8 mouse cellular contexts compared by ENCODE assay signal in the genomic region with DNA sequence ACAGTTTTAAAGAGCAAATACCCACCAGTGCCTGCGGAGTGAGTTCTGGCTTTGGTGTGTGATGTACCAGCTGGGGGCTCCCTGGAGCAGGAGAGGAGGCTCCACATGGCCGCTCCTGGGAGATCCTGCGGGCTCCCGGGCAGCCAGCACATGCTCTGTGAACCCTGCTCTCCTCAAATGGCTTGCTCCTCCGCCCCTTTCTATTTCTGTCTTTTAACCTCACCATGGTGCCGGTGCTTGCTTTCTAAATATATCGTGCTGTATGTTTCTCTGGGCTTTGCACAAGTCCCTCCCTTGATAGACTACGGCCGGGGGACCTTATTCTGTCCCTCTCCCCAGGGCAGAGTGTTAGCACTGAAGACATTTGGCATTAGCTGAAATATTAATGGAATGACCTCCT. TPM values are rescaled to one million over a fixed set of nuclear protein-coding genes. Genes with fewer than 3 reads are reported as not detected.
DNase-seq lines count a peak whose midpoint lies in the region; ATAC-seq and TF ChIP-seq lines count a peak whose summit lies in the region.

No protein-coding gene starts in this region.

- no peak overlapping the region for H3K4me3 ChIP-seq in midbrain, embryonic 13.5 days (replicated peaks)
- H3K4me3 ChIP-seq in midbrain, embryonic 15.5 days, result no peak overlapping the region
- H3K4me3 ChIP-seq in cortical plate, adult 2 months (ENCODE audit: insufficient read depth, low read length), result no peak overlapping the region
- no peak overlapping the region for H3K4me3 ChIP-seq in hindbrain, embryonic 10.5 days

- no peak for ATAC-seq in midbrain, embryonic 13.5 days
- ATAC-seq in midbrain, embryonic 15.5 days (replicated peaks), result no peak

- TF ChIP-seq CTCF in cortical plate, adult 2 months (IDR thresholded peaks at IDR 0.05; ENCODE audit: extremely low read depth, insufficient read depth, low read length), result peak; percentile 18; the same call in 1 of the 2 replicates

- peak; percentile 79 for DNase-seq in heart, postnatal 4 days
- peak; percentile 90 for DNase-seq in skeletal muscle tissue, adult 2 months (ENCODE audit: low read depth, low spot score)
- DNase-seq in hindbrain, embryonic 10.5 days (ENCODE audit: low spot score), result no peak
- DNase-seq in right cerebral cortex, postnatal 4 days, result no peak
- DNase-seq in urinary bladder, postnatal 36 days (ENCODE audit: low spot score in 2 of 2), result no peak

- H3K27me3 ChIP-seq in midbrain, embryonic 13.5 days, result no peaks in the 10 kb centered on the region
- no peaks in the 10 kb centered on the region for H3K27me3 ChIP-seq in midbrain, embryonic 15.5 days (replicated peaks)
- no peaks in the 10 kb centered on the region for H3K27me3 ChIP-seq in hindbrain, embryonic 10.5 days (ENCODE audit: insufficient read depth, poor library complexity, severe bottlenecking)

- no peak for TF ChIP-seq POLR2A in cortical plate, adult 2 months (IDR thresholded peaks at IDR 0.05; ENCODE audit: extremely low read depth, insufficient read depth, low read length)

- peaks cover 11% of the 10 kb centered on the region; the same call in 1 of the 2 replicates for H3K4me1 ChIP-seq in midbrain, embryonic 13.5 days (replicated peaks)
- no peaks in the 10 kb centered on the region for H3K4me1 ChIP-seq in midbrain, embryonic 15.5 days
- H3K4me1 ChIP-seq in cortical plate, adult 2 months (ENCODE audit: control insufficient read depth, insufficient read depth, low read length), result no peaks in the 10 kb centered on the region
- 0 out of 2 replicates have a peak, but pooled peaks cover 3% of the 10 kb centered on the region for H3K4me1 ChIP-seq in hindbrain, embryonic 10.5 days (replicated peaks)

- WGBS in midbrain, embryonic 13.5 days, result 48% methylated on average over 9 of the region's 9 CpGs
- WGBS in midbrain, embryonic 15.5 days, result 41% methylated on average over 9 of the region's 9 CpGs
- WGBS in hindbrain, embryonic 10.5 days, result 50% methylated on average over 9 of the region's 9 CpGs

- H3K9me3 ChIP-seq in midbrain, embryonic 13.5 days, result no peaks in the 10 kb centered on the region
- no peaks in the 10 kb centered on the region for H3K9me3 ChIP-seq in midbrain, embryonic 15.5 days
- peaks cover 7% of the 10 kb centered on the region for H3K9me3 ChIP-seq in hindbrain, embryonic 10.5 days

- H3K9ac ChIP-seq in midbrain, embryonic 13.5 days (replicated peaks), result no peak overlapping the region
- no peak overlapping the region for H3K9ac ChIP-seq in midbrain, embryonic 15.5 days

- H3K4me2 ChIP-seq in midbrain, embryonic 13.5 days (replicated peaks), result no peak overlapping the region
- H3K4me2 ChIP-seq in midbrain, embryonic 15.5 days, result no peak overlapping the region

- 0 out of 2 replicates have a peak overlapping the region, but pooled peaks have one; percentile 14 for H3K27ac ChIP-seq in midbrain, embryonic 13.5 days
- no peak overlapping the region for H3K27ac ChIP-seq in midbrain, embryonic 15.5 days
- no peak overlapping the region for H3K27ac ChIP-seq in cortical plate, adult 2 months (ENCODE audit: insufficient read depth, low read length)
- H3K27ac ChIP-seq in hindbrain, embryonic 10.5 days, result no peak overlapping the region

- peaks cover 84% of the 10 kb centered on the region for H3K36me3 ChIP-seq in midbrain, embryonic 13.5 days
- H3K36me3 ChIP-seq in midbrain, embryonic 15.5 days (replicated peaks), result peaks cover 26% of the 10 kb centered on the region
- H3K36me3 ChIP-seq in hindbrain, embryonic 10.5 days, result peaks cover 64% of the 10 kb centered on the region

RNA-seq across cellular contexts. Expression of a gene that starts 15.5 kb away (rescaled TPM):
- polyA plus RNA-seq in midbrain, embryonic 13.5 days (2015; fragmentation: Nextera tagmentation; extraction: Ambion mirVana), result 35.9 and 36.2 TPM in 2 replicates
- 40.4 and 42.5 TPM in 2 replicates for polyA plus RNA-seq in midbrain, embryonic 15.5 days (2015; fragmentation: Nextera tagmentation; extraction: Ambion mirVana)
- polyA plus RNA-seq in cortical plate, adult 2 months (2012; rRNA removed), result 88.0 and 90.6 TPM in 2 replicates
- 10 to 100 TPM; 14.8 to 19.6 TPM for total RNA-seq in heart, postnatal 4 days (2021)
- 27.2 and 27.5 TPM in 2 replicates for polyA plus RNA-seq in hindbrain, embryonic 10.5 days (2016; fragmentation: Nextera tagmentation; extraction: Ambion mirVana)

RNA-seq across cellular contexts. Expression of a gene that starts 17.6 kb away (rescaled TPM):
- 478 and 520 TPM in 2 replicates for polyA plus RNA-seq in midbrain, embryonic 13.5 days (2015; fragmentation: Nextera tagmentation; extraction: Ambion mirVana)
- polyA plus RNA-seq in midbrain, embryonic 15.5 days (2015; fragmentation: Nextera tagmentation; extraction: Ambion mirVana), result 697 and 723 TPM in 2 replicates
- polyA plus RNA-seq in cortical plate, adult 2 months (2012; rRNA removed), result 381 and 408 TPM in 2 replicates
- 10 to 100 TPM; 61.1 to 65.1 TPM for total RNA-seq in heart, postnatal 4 days (2021)
- polyA plus RNA-seq in hindbrain, embryonic 10.5 days (2016; fragmentation: Nextera tagmentation; extraction: Ambion mirVana), result 81.1 and 182 TPM in 2 replicates

RNA-seq across cellular contexts. Expression of a gene that starts 41.3 kb away (rescaled TPM):
- 66.2 and 71.9 TPM in 2 replicates for polyA plus RNA-seq in midbrain, embryonic 13.5 days (2015; fragmentation: Nextera tagmentation; extraction: Ambion mirVana)
- polyA plus RNA-seq in midbrain, embryonic 15.5 days (2015; fragmentation: Nextera tagmentation; extraction: Ambion mirVana), result 24.7 and 28.8 TPM in 2 replicates
- 4.4 TPM in 2 replicates for polyA plus RNA-seq in cortical plate, adult 2 months (2012; rRNA removed)
- 100 to 1,000 TPM in 1 of 2 experiments, 10 to 100 TPM in 1; 86.1 to 103 TPM for total RNA-seq in heart, postnatal 4 days (2021)
- 222 and 292 TPM in 2 replicates for polyA plus RNA-seq in hindbrain, embryonic 10.5 days (2016; fragmentation: Nextera tagmentation; extraction: Ambion mirVana)

RNA-seq across cellular contexts. Expression of a gene that starts 44.8 kb away (rescaled TPM):
- 66.9 and 70.2 TPM in 2 replicates for polyA plus RNA-seq in midbrain, embryonic 13.5 days (2015; fragmentation: Nextera tagmentation; extraction: Ambion mirVana)
- polyA plus RNA-seq in midbrain, embryonic 15.5 days (2015; fragmentation: Nextera tagmentation; extraction: Ambion mirVana), result 102 and 103 TPM in 2 replicates
- 98.9 and 105 TPM in 2 replicates for polyA plus RNA-seq in cortical plate, adult 2 months (2012; rRNA removed)
- 10 to 100 TPM; 29.7 to 30.8 TPM for total RNA-seq in heart, postnatal 4 days (2021)
- 60.5 and 62.3 TPM in 2 replicates for polyA plus RNA-seq in hindbrain, embryonic 10.5 days (2016; fragmentation: Nextera tagmentation; extraction: Ambion mirVana)

Comparison
In these comparisons a context has a peak if more than half of its experiments do, and no peak if none do; other contexts are left out.
1. DNase-seq: peak in heart, postnatal 4 days (single experiment) and skeletal muscle tissue, adult 2 months (single experiment); none in hindbrain, embryonic 10.5 days (single experiment), right cerebral cortex, postnatal 4 days (single experiment) and urinary bladder, postnatal 36 days (0 of 2).